Mouse (Mus musculus): ENCODE measurements around the gene Olfr171.
"Not testable (repeated sequence)": the region's sequence is repeated elsewhere in the genome, so short reads cannot be mapped to it uniquely, and the experiment has no call there.

Gene Olfr171

DNA sequence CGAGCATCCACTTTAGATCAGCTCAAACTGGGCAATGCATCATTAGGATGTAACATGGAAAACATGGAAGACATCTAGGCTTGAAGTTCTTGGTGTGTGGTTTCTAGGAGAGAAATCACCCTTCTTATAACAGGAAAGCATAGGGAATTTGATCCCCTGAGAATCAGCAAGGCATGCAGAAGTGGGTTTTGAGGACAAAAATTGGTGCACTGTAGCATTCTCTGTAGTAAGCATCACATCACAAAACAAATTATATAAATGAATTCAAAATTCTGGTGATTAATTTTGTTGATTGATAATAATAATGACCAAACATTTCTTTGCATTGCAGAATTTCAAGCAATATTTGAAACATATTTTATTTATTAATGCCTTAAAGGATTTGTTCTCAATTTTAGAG is at the start of gene Olfr171:
Gene Olfr171, minus strand, starts transcription at position 101 of the 400 bp plus-strand sequence.
- no peak for DNase-seq

DNA sequence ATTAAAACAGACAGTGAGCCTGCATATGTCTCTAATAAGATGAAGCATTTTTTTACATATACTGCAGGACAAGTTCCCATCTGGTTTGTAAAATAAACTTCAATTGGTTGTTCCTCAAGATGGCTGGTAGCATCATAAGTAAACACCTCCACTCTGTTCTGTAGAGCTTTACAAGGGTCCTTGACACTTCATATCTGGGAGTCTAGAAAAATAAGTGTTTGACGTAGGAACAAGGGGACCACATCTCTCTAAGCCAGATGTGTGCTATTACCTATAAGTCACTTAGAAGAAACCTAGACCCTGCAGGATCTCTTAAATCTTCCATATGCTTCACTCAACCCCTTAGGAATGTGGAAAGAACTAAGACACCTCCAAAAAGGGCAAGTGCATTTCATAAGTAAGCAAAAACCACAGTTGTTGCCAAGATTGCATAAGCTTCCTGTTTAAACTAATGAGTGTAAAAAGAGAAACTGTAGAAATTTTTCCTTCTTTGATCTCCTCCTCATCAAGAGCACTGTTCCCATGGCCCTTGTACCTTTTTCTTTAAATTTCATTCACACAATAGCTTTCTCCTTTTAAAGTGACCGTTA is 41.1 kb upstream of the Olfr171 start:
- no peak for DNase-seq

DNA sequence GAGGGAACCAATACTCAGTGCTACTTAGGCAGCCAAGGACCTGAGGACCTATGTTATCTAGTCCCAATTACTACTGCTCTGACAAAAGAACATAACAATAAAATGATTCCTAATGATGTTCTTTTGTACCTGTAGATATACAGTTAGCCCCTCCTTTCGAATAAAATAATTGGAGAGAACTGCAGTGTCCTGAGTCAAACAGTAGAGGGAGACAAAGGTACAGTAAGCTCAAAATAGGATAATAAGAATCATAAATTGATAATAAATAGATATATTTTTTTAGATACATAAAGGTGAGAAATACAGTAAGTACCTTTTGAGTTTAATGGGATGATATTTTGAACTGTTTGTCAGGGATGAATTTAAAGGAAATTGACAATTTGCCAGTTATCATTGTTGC is 36.6 kb upstream of the Olfr171 start:
- DNase-seq: no peak

DNA sequence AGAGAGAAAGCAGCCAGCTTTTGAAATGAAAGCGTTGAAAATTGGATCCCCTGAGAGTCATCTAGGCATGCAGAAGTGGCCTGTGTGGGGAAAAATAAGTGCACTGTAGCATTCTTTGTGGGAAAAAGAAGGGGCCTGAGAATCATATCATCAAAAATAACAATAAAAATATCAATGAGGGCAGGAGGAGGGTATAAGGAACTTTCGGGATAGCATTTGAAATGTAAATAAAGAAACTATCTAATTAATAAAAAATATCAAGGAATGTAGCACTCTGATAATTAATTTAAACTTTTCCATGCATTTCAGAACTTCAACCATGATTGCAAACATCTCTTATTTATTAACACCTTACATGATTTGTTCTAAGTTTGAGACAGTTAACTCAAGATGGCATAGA is 17.9 kb downstream of the Olfr171 start, which contains the start of gene Olfr170:
Gene Olfr170, minus strand, starts transcription at position 101 of the 400 bp plus-strand sequence.
- not testable (repeated sequence) for DNase-seq

DNA sequence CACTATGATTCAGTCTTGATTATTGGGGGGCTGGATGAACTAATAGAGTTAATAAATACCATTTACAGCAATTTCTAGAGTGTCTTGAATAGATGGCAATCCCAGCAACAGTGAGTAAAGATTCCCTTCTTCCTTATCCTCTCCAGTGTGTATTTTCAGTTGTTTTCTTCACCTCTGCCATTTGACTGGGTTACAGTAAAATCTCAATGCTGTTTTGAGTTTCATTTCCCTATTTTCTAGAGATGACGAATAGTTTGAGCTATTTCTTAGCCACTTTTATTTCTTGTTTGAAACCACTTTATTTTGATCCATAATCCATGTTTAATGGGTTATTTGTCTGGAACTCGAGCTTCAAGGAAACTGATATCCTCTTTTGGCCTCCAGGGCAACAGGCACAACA is 26.6 kb downstream of the Olfr171 start:
- DNase-seq: no peak

Measured in kidney, postnatal 10 days (tissue).